12 mouse cellular contexts compared by ENCODE assay signal in the genomic region with DNA sequence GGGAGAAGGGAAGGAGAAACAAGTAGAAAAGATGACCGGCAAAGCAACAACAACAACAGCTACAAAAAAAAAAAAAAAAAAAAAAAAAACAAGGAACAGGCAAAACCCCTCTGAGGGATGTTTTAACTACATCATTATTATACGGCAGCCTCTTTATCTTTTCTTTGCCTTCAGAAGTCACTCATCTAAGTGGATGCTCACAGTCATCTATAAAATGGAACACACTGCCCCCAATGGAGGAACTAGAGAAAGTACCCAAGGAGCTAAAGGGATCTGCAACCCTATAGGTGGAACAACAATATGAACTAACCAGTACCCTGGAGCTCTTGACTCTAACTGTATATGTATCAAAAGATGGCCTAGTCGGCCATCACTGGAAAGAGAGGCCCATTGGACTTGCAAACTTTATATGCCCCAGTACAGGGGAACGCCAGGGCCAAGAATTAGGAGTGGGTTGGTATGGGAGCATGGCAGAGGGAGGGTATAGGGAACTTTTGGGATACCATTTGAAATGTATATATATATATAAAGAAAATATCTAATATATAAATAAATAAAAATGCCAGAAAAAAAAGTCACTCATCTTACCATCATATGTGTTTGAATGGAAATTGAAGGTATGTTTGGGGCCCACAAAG. TPM values are rescaled to one million over a fixed set of nuclear protein-coding genes. Genes with fewer than 3 reads are reported as not detected.
DNase-seq lines count a peak whose midpoint lies in the region; ATAC-seq lines count a peak whose summit lies in the region.
"Not testable (repeated sequence)": the region's sequence is repeated elsewhere in the genome, so short reads cannot be mapped to it uniquely, and the experiment has no call there.
"Had no signal": no experiment of that assay in that cellular context is flagged by ENCODE, and none has a peak within 500 bp of the region (broad histone marks: within the 10 kb centered on the region; RNA-seq: fewer than 3 reads in every experiment).

No protein-coding gene starts in this region.

- DNase-seq in embryonic facial prominence, embryonic 11.5 days (ENCODE audit: low spot score); hindbrain, embryonic 10.5 days (ENCODE audit: low spot score); liver, embryonic 11.5 days (ENCODE audit: low spot score): not testable (repeated sequence)

- H3K9ac ChIP-seq in embryonic facial prominence, embryonic 11.5 days (replicated peaks; ENCODE audit: low read length); forebrain, embryonic 16.5 days (replicated peaks; ENCODE audit: low read depth, low read length); intestine, embryonic 15.5 days; liver, embryonic 11.5 days (ENCODE audit: low read depth, low read length); midbrain, embryonic 13.5 days (replicated peaks); neural tube, embryonic 14.5 days (replicated peaks; ENCODE audit: low read depth, low read length): not testable (repeated sequence)

- H3K27ac ChIP-seq in embryonic facial prominence, embryonic 11.5 days (replicated peaks; ENCODE audit: low read depth, low read length); forebrain, embryonic 16.5 days (ENCODE audit: low read length); hindbrain, embryonic 10.5 days; intestine, embryonic 15.5 days; liver, embryonic 11.5 days (ENCODE audit: low read depth, low read length); midbrain, embryonic 13.5 days; neural tube, embryonic 14.5 days (ENCODE audit: low read depth, low read length): not testable (repeated sequence)

- H3K4me1 ChIP-seq in embryonic facial prominence, embryonic 11.5 days (ENCODE audit: control insufficient read depth, insufficient read depth, low read length); forebrain, embryonic 16.5 days (replicated peaks; ENCODE audit: control insufficient read depth, insufficient read depth, low read length); hindbrain, embryonic 10.5 days (replicated peaks); intestine, embryonic 15.5 days (replicated peaks); liver, embryonic 11.5 days (replicated peaks; ENCODE audit: control insufficient read depth, insufficient read depth, low read length); midbrain, embryonic 13.5 days (replicated peaks); neural tube, embryonic 14.5 days (ENCODE audit: control insufficient read depth, insufficient read depth, low read length): not testable (repeated sequence)

- H3K4me2 ChIP-seq in embryonic facial prominence, embryonic 11.5 days (ENCODE audit: low read depth, low read length); liver, embryonic 11.5 days: not testable (repeated sequence)
- peak overlapping the region; percentile 65 for H3K4me2 ChIP-seq in forebrain, embryonic 16.5 days (ENCODE audit: low read length)
- H3K4me2 ChIP-seq in intestine, embryonic 15.5 days (replicated peaks), result peak overlapping the region; percentile 63; the same call in 1 of the 2 replicates
- peak overlapping the region; percentile 55 for H3K4me2 ChIP-seq in midbrain, embryonic 13.5 days (replicated peaks)
- 0 out of 2 replicates have a peak overlapping the region, but pooled peaks have one; percentile 56 for H3K4me2 ChIP-seq in neural tube, embryonic 14.5 days (ENCODE audit: low read depth, low read length)

- not testable (repeated sequence) for H3K27me3 ChIP-seq in embryonic facial prominence, embryonic 11.5 days (ENCODE audit: control insufficient read depth, insufficient read depth, low read length); forebrain, embryonic 16.5 days (replicated peaks; ENCODE audit: control insufficient read depth, insufficient read depth, low read length); hindbrain, embryonic 10.5 days (ENCODE audit: insufficient read depth, poor library complexity, severe bottlenecking); intestine, embryonic 15.5 days (replicated peaks); liver, embryonic 11.5 days (replicated peaks; ENCODE audit: control insufficient read depth, insufficient read depth, low read length); midbrain, embryonic 13.5 days; neural tube, embryonic 14.5 days (ENCODE audit: control insufficient read depth, insufficient read depth, low read length)

- not testable (repeated sequence) for H3K36me3 ChIP-seq in embryonic facial prominence, embryonic 11.5 days (replicated peaks; ENCODE audit: control insufficient read depth, insufficient read depth, low read depth, low read length); forebrain, embryonic 16.5 days (ENCODE audit: control insufficient read depth, insufficient read depth); hindbrain, embryonic 10.5 days; intestine, embryonic 15.5 days; liver, embryonic 11.5 days (ENCODE audit: control insufficient read depth, insufficient read depth, low read length); midbrain, embryonic 13.5 days; neural tube, embryonic 14.5 days (ENCODE audit: control insufficient read depth, insufficient read depth, low read length)

- WGBS in embryonic facial prominence, embryonic 11.5 days, result 89% methylated on average over 4 of the region's 4 CpGs
- 74% methylated on average over 4 of the region's 4 CpGs for WGBS in forebrain, embryonic 16.5 days
- WGBS in hindbrain, embryonic 10.5 days, result 81% methylated on average over 4 of the region's 4 CpGs
- WGBS in intestine, embryonic 15.5 days, result 82% methylated on average over 4 of the region's 4 CpGs
- 81% methylated on average over 4 of the region's 4 CpGs for WGBS in liver, embryonic 11.5 days
- WGBS in midbrain, embryonic 13.5 days, result 84% methylated on average over 4 of the region's 4 CpGs
- 79% methylated on average over 4 of the region's 4 CpGs for WGBS in neural tube, embryonic 14.5 days

- ATAC-seq in embryonic facial prominence, embryonic 11.5 days (replicated peaks; ENCODE audit: insufficient number of reproducible peaks, low FRiP score, low TSS enrichment, low read depth), result 0 out of 2 replicates have a peak, but pooled peaks have one; percentile 44
- ATAC-seq in forebrain, embryonic 16.5 days, result peak; percentile 28; the same call in 1 of the 2 replicates
- ATAC-seq in intestine, embryonic 15.5 days, result peak; percentile 10; the same call in 1 of the 2 replicates
- ATAC-seq in liver, embryonic 11.5 days (replicated peaks; ENCODE audit: low FRiP score), result 0 out of 2 replicates have a peak, but pooled peaks have one; percentile 19
- peak; percentile 60 for ATAC-seq in midbrain, embryonic 13.5 days
- peak; percentile 17; the same call in 1 of the 2 replicates for ATAC-seq in neural tube, embryonic 14.5 days (ENCODE audit: low read depth)

- H3K9me3 ChIP-seq in embryonic facial prominence, embryonic 11.5 days (replicated peaks; ENCODE audit: control insufficient read depth, low read length); forebrain, embryonic 16.5 days (ENCODE audit: control insufficient read depth, low read length); hindbrain, embryonic 10.5 days; intestine, embryonic 15.5 days; liver, embryonic 11.5 days (ENCODE audit: control insufficient read depth, low read length); midbrain, embryonic 13.5 days; neural tube, embryonic 14.5 days (ENCODE audit: control insufficient read depth, low read length): not testable (repeated sequence)

- not testable (repeated sequence) for H3K4me3 ChIP-seq in embryonic facial prominence, embryonic 11.5 days (ENCODE audit: low read depth, low read length); intestine, embryonic 15.5 days (replicated peaks); liver, embryonic 11.5 days (ENCODE audit: low read depth, low read length); neural tube, embryonic 14.5 days (ENCODE audit: low read depth, low read length)
- H3K4me3 ChIP-seq in forebrain, embryonic 16.5 days (replicated peaks; ENCODE audit: low read length), result peak overlapping the region; percentile 48
- peak overlapping the region; percentile 53; the same call in 1 of the 2 replicates for H3K4me3 ChIP-seq in hindbrain, embryonic 10.5 days
- H3K4me3 ChIP-seq in midbrain, embryonic 13.5 days (replicated peaks), result peak overlapping the region; percentile 40; the same call in 1 of the 2 replicates

RNA-seq across cellular contexts. Expression of a gene that starts 0.5 kb away (rescaled TPM):
- polyA plus RNA-seq in embryonic facial prominence, embryonic 11.5 days (2014; fragmentation: Nextera tagmentation; extraction: Ambion mirVana), result 29.9 and 32.8 TPM in 2 replicates
- polyA plus RNA-seq in forebrain, embryonic 16.5 days (2015; fragmentation: Nextera tagmentation; extraction: Ambion mirVana), result 6.0 and 7.2 TPM in 2 replicates
- polyA plus RNA-seq in hindbrain, embryonic 10.5 days (2016; fragmentation: Nextera tagmentation; extraction: Ambion mirVana), result 12.7 and 23.9 TPM in 2 replicates
- 10.6 and 12.6 TPM in 2 replicates for polyA plus RNA-seq in intestine, embryonic 15.5 days (2015; fragmentation: Nextera tagmentation; extraction: Ambion mirVana)
- 10.9 and 13.7 TPM in 2 replicates for polyA plus RNA-seq in liver, embryonic 11.5 days (2014; fragmentation: Nextera tagmentation; extraction: Ambion mirVana)
- 7.5 and 9.3 TPM in 2 replicates for polyA plus RNA-seq in midbrain, embryonic 13.5 days (2015; fragmentation: Nextera tagmentation; extraction: Ambion mirVana)
- polyA plus RNA-seq in neural tube, embryonic 14.5 days (2014; fragmentation: Nextera tagmentation; extraction: Ambion mirVana), result 10.9 and 12.8 TPM in 2 replicates

RNA-seq across cellular contexts. Expression of a gene that starts 30.3 kb away (rescaled TPM):
- not detected in 2 replicates for polyA plus RNA-seq in embryonic facial prominence, embryonic 11.5 days (2014; fragmentation: Nextera tagmentation; extraction: Ambion mirVana)
- not detected in 2 replicates for polyA plus RNA-seq in forebrain, embryonic 16.5 days (2015; fragmentation: Nextera tagmentation; extraction: Ambion mirVana)
- not detected in 2 replicates for polyA plus RNA-seq in hindbrain, embryonic 10.5 days (2016; fragmentation: Nextera tagmentation; extraction: Ambion mirVana)
- polyA plus RNA-seq in intestine, embryonic 15.5 days (2015; fragmentation: Nextera tagmentation; extraction: Ambion mirVana), result not detected in 2 replicates
- polyA plus RNA-seq in liver, embryonic 11.5 days (2014; fragmentation: Nextera tagmentation; extraction: Ambion mirVana), result not detected in 2 replicates
- polyA plus RNA-seq in midbrain, embryonic 13.5 days (2015; fragmentation: Nextera tagmentation; extraction: Ambion mirVana), result not detected in 2 replicates
- polyA plus RNA-seq in neural tube, embryonic 14.5 days (2014; fragmentation: Nextera tagmentation; extraction: Ambion mirVana), result not detected in 2 replicates
- polyA plus RNA-seq: cortical plate, adult 2 months; frontal cortex, adult 2 months; limb, embryonic 14.5 days; lung, adult 2 months; urinary bladder, adult 2 months had no signal

Comparison
In these comparisons a context has a peak if more than half of its experiments do, and no peak if none do; other contexts are left out.
1. ATAC-seq: peak in every context shown above with its lines; median percentile 60 in midbrain, embryonic 13.5 days; 44 in embryonic facial prominence, embryonic 11.5 days; 28 in forebrain, embryonic 16.5 days; 19 in liver, embryonic 11.5 days; 17 in neural tube, embryonic 14.5 days; 10 in intestine, embryonic 15.5 days.